Mouse (Mus musculus): ENCODE results near the gene Metrn. TPM values are rescaled to one million over a fixed set of nuclear protein-coding genes. Genes with fewer than 3 reads are reported as not detected.

The Metrn gene
- polyA plus RNA-seq, 1 experiment from 2014 or later, result 21.4 TPM

DNA sequence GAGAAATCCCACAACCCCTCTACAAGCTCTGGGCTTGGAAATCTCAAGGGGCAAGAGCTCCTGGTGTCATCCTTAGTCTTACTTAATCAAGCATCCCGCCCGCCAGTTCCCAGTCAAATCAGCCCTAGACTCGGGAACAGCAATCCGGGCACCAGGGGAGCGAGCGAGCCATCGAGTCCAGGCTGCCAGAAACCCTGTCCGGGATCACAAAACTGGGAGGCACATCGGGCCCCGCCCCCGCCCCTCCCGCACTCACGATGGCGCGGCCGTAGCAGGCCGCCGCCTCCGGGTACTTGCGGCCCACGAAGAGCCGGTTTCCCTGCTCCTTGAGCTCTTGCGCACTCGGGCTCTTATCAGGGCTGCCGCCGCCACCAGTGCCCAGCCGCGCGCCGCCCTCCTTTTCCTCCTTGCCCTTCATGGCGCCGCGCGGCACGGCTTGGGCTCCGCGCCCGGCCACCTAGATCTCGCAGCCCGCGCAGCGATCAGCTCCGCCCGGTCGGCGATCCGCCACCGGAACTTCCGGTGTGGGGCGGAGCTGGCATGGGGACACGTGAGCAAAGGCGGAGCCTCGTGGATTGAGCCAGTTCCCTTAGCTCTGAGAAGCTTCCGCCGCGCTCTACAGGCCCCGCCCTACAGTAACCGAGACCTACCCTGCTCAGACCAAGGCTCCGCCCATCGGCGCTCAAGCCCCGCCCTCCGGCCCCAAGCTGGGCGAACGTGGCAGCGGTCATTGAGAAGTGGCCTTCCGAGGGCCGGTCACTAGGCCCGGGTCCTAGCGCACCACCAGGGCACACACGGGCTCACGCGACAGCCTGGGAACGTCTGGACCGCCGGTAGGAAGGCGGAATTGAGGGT, 35.7 kb upstream of the Metrn start:
- Histone ChIP-seq H3K4me3 (ENCODE audit: low read depth, low read length) (peak overlapping the region; percentile 76), H3K9me3 (ENCODE audit: control insufficient read depth) (no peaks in the 10 kb centered on the region), H3K9ac (ENCODE audit: low read depth, low read length) (peak overlapping the region; percentile 78), H3K27ac (ENCODE audit: low read depth, low read length) (peak overlapping the region; percentile 98), H3K4me1 (replicated peaks; ENCODE audit: control insufficient read depth, insufficient read depth, low read length) (peaks cover 11% of the 10 kb centered on the region; the same call in 1 of the 2 replicates), H3K27me3 (replicated peaks; ENCODE audit: control insufficient read depth, insufficient read depth, low read length) (no peaks in the 10 kb centered on the region), H3K4me2 (replicated peaks; ENCODE audit: low read depth) (peak overlapping the region; percentile 93), H3K36me3 (ENCODE audit: control insufficient read depth, insufficient read depth) (peaks cover 28% of the 10 kb centered on the region)
- WGBS, result under 1% methylated on average over 72 of the region's 77 CpGs
- peak; percentile 87 for ATAC-seq
- TF ChIP-seq CTCF (IDR thresholded peaks at IDR 0.05; ENCODE audit: low read depth), result 0 out of 2 replicates have a peak, but pooled peaks have one; percentile 14

DNA sequence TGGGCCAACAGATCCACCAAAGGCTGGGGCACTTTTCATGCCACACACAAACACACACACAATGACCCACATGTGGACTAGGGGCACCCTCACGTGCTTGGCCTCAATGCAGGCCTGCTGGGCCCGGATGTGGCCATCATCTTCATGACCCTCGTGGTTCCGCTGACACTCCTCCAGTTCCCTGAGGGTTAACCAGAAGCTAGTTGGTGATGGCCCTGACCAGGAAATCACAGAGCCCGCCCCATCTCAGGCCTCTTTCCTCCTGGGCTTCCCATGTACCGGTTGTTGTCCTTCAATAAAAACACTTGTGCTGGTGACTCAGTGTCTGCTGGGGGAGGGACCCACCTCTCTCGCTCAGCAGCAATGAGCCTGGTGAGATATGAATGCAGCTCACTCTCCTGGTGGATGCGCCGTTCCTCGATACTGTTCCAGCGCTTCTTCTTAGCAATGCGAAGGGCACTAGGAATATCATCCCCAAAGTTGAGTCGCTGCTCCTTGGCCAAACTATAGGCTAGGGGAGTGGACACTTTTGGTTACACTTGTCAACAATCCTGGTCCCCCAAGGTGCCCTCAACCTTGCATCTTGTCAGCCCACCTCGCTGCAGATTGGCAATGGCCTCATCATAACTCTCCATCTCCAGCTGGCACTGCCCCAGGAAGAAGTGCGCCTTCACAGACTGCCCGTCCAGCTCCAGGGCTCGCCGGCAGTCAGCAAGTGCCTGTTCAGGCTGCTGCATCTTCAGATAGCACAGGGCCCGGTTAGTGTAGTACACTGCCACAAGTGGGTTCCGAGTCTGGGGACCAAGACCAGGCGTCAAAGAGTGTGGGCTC, 34.7 kb upstream of the Metrn start:
- Histone ChIP-seq H3K4me2 (replicated peaks; ENCODE audit: low read depth) (peak overlapping the region; percentile 93), H3K9ac (ENCODE audit: low read depth, low read length) (peak overlapping the region; percentile 78), H3K27ac (ENCODE audit: low read depth, low read length) (peak overlapping the region; percentile 98), H3K4me1 (replicated peaks; ENCODE audit: control insufficient read depth, insufficient read depth, low read length) (peaks cover 11% of the 10 kb centered on the region; the same call in 1 of the 2 replicates), H3K27me3 (replicated peaks; ENCODE audit: control insufficient read depth, insufficient read depth, low read length) (no peaks in the 10 kb centered on the region), H3K36me3 (ENCODE audit: control insufficient read depth, insufficient read depth) (peaks cover 37% of the 10 kb centered on the region), H3K9me3 (ENCODE audit: control insufficient read depth) (no peaks in the 10 kb centered on the region), H3K4me3 (ENCODE audit: low read depth, low read length) (peak overlapping the region; percentile 76)
- no peak for TF ChIP-seq CTCF (IDR thresholded peaks at IDR 0.05; ENCODE audit: low read depth)
- no peak for ATAC-seq
- 32% methylated on average over 21 of the region's 21 CpGs for WGBS

DNA sequence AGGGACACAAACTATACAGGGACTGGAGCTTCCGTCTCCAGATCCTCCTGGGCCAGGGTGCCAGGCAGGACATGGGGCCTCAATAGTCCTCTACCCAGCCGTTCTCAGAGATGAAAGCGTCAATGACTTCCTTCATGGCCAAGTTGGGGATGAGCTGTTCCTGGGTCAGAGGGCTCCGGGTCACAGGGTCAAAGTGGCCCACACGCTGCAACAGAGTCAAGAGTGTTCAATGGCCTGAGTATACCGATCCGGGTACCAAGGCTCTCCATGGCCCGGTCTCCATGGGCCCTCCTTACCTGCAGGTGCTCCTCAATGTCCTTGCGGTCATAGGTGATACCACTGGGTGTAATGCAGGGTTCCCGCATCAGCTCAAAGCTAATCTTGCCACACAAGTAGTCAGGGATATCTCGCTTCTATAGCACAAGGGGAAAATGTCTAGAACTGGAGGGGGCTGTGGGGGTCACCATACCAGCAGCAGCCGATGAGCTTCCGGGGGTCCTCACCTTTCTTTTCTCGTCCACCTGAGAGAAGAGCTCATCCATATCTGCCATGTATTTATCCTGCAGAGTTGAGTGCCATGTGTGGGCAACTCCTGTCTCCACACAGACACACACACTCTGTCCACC, 34.0 kb upstream of the Metrn start:
- no peak overlapping the region for H3K9ac ChIP-seq (ENCODE audit: low read depth, low read length)
- peak overlapping the region; percentile 93 for H3K4me2 ChIP-seq (replicated peaks; ENCODE audit: low read depth)
- WGBS, result 81% methylated on average over 14 of the region's 14 CpGs
- peaks cover 9% of the 10 kb centered on the region; the same call in 1 of the 2 replicates for H3K4me1 ChIP-seq (replicated peaks; ENCODE audit: control insufficient read depth, insufficient read depth, low read length)
- H3K4me3 ChIP-seq (ENCODE audit: low read depth, low read length), result no peak overlapping the region
- no peaks in the 10 kb centered on the region for H3K9me3 ChIP-seq (ENCODE audit: control insufficient read depth)
- no peak for ATAC-seq
- H3K27me3 ChIP-seq (replicated peaks; ENCODE audit: control insufficient read depth, insufficient read depth, low read length), result no peaks in the 10 kb centered on the region
- H3K36me3 ChIP-seq (ENCODE audit: control insufficient read depth, insufficient read depth), result peaks cover 43% of the 10 kb centered on the region
- peak overlapping the region; percentile 50; the same call in 1 of the 2 replicates for H3K27ac ChIP-seq (ENCODE audit: low read depth, low read length)
- no peak for TF ChIP-seq CTCF (IDR thresholded peaks at IDR 0.05; ENCODE audit: low read depth)

DNA sequence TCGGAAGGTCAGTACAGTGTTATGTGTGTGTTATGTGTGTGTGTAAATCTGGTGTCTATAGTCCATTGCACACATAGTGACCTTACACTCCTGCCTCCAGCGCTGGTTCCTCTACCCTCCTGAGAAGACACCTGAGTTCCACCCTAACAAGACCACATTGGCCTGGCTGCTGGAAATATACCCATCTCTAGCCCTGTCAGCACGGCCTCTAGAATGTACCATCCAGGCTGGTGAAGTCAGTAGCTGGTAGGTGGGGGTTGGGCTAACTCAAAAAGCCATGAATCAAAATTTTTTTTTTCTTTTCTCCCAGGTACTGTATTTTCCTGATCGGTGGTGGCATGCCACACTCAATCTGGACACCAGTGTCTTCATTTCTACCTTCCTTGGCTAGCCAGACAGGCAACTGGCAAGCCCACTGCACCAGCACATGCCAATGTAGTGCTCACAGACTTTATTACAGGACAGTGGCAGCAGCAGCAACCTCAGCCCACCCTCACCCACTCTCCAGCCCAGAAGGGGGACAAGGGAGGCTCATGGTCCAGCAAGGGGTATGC, 33.3 kb upstream of the Metrn start:
- Histone ChIP-seq H3K4me2 (replicated peaks; ENCODE audit: low read depth) (peak overlapping the region; percentile 86), H3K4me1 (replicated peaks; ENCODE audit: control insufficient read depth, insufficient read depth, low read length) (peaks cover 9% of the 10 kb centered on the region; the same call in 1 of the 2 replicates), H3K4me3 (ENCODE audit: low read depth, low read length) (no peak overlapping the region), H3K9ac (ENCODE audit: low read depth, low read length) (no peak overlapping the region), H3K36me3 (ENCODE audit: control insufficient read depth, insufficient read depth) (peaks cover 37% of the 10 kb centered on the region), H3K9me3 (ENCODE audit: control insufficient read depth) (no peaks in the 10 kb centered on the region), H3K27me3 (replicated peaks; ENCODE audit: control insufficient read depth, insufficient read depth, low read length) (no peaks in the 10 kb centered on the region), H3K27ac (ENCODE audit: low read depth, low read length) (no peak overlapping the region)
- no peak for ATAC-seq
- 71% methylated on average over 4 of the region's 4 CpGs for WGBS
- no peak for TF ChIP-seq CTCF (IDR thresholded peaks at IDR 0.05; ENCODE audit: low read depth)

DNA sequence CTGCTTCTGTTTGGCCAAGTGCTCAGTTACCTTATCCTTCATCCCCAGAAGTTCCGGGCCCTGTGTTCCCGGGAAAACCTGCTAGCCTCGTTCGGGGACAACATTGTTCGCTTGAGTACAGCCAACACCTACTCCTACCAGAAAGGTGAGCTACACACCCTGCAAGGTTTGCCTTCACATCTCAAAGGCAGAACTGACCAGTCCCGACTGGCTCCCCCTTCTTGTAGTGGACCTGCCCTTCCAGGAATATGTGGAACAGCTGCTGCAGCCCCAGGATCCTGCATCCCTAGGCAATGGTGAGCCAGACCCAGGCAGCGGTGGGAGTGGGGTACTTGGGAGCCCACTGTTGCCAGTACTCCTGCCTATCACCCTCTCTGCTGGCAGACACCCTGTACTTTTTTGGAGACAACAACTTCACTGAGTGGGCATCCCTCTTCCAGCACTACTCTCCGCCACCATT, 32.7 kb upstream of the Metrn start:
- Histone ChIP-seq H3K27ac (ENCODE audit: low read depth, low read length) (peak overlapping the region; percentile 69), H3K9me3 (ENCODE audit: control insufficient read depth) (no peaks in the 10 kb centered on the region), H3K9ac (ENCODE audit: low read depth, low read length) (peak overlapping the region; percentile 41), H3K27me3 (replicated peaks; ENCODE audit: control insufficient read depth, insufficient read depth, low read length) (no peaks in the 10 kb centered on the region), H3K4me1 (replicated peaks; ENCODE audit: control insufficient read depth, insufficient read depth, low read length) (peaks cover 12% of the 10 kb centered on the region), H3K4me2 (replicated peaks; ENCODE audit: low read depth) (peak overlapping the region; percentile 86), H3K36me3 (ENCODE audit: control insufficient read depth, insufficient read depth) (peaks cover 32% of the 10 kb centered on the region), H3K4me3 (ENCODE audit: low read depth, low read length) (peak overlapping the region; percentile 52)
- 21% methylated on average over 8 of the region's 8 CpGs for WGBS
- no peak for ATAC-seq
- no peak for TF ChIP-seq CTCF (IDR thresholded peaks at IDR 0.05; ENCODE audit: low read depth)

Measured in intestine, postnatal 0 days (tissue).